Mouse (Mus musculus) right cerebral cortex, adult 2 months (tissue): ENCODE data around the gene Scgb2b18.
"Not testable (repeated sequence)": the region's sequence is repeated elsewhere in the genome, so short reads cannot be mapped to it uniquely, and the experiment has no call there.

Source experiments
- DNase-seq, 2 experiments: peaks; one replicate each; pipeline ENCODE4 v3.0.0; 2021 to 2022; ENCODE audit warnings: low spot score in 2 of 2

Scgb2b18 gene

GRCm38 (mm10) chr7:33173764-33174163, at the start of gene Scgb2b18:
Gene Scgb2b18 (minus strand): TSS chr7:33173864.
- DNase-seq, result not testable (repeated sequence)

- DNase-seq, result not testable (repeated sequence)
These were observed 11.6 kb upstream of the Scgb2b18 start, which contains the start of gene Scgb1b18 for GRCm38 (mm10) chr7:33185268-33185667. Gene Scgb1b18 (plus strand): TSS chr7:33185568.
